ENCODE assay signal across 9 mouse cellular contexts in genomic region chr2:147789268-147789667, GRCm38 (mm10).
DNase-seq lines count a peak whose midpoint lies in the region; ATAC-seq lines count a peak whose summit lies in the region.
"Had no signal": no experiment of that assay in that cellular context is flagged by ENCODE, and none has a peak within 500 bp of the region (broad histone marks: within the 10 kb centered on the region; RNA-seq: fewer than 3 reads in every experiment).

No protein-coding gene starts in this region.

- no peaks in the 10 kb centered on the region for H3K9me3 ChIP-seq in forebrain, embryonic 14.5 days (replicated peaks; ENCODE audit: control insufficient read depth, low read length)
- H3K9me3 ChIP-seq: hindbrain, embryonic 15.5 days had no signal

- H3K4me1 ChIP-seq in forebrain, embryonic 14.5 days (ENCODE audit: control insufficient read depth, insufficient read depth, low read length), result no peaks in the 10 kb centered on the region
- H3K4me1 ChIP-seq: hindbrain, embryonic 15.5 days had no signal

- peak; percentile 2 for DNase-seq in CD4-positive, CD25-positive, alpha-beta regulatory T cell, adult 2 months (ENCODE audit: low read depth, low spot score)
- DNase-seq in ovary, postnatal 10 days (ENCODE audit: low spot score), result peak; percentile 4
- no peak for DNase-seq in ovary, adult 18-20 months (ENCODE audit: low spot score)
- DNase-seq in forebrain, embryonic 14.5 days (ENCODE audit: low spot score), result peak; percentile 81
- DNase-seq in layer of hippocampus, adult 9-10 months (ENCODE audit: low spot score), result peak; percentile 27
- DNase-seq in lung, postnatal 14 days, result peak; percentile 61
- peak; percentile 32 for DNase-seq in telencephalon, adult 2 months (ENCODE audit: low read depth, low spot score)

- no peak overlapping the region for H3K27ac ChIP-seq in forebrain, embryonic 14.5 days (ENCODE audit: low read depth, low read length)
- H3K27ac ChIP-seq: hindbrain, embryonic 15.5 days had no signal

- H3K4me2 ChIP-seq in forebrain, embryonic 14.5 days (ENCODE audit: low read length), result no peak overlapping the region
- H3K4me2 ChIP-seq: hindbrain, embryonic 15.5 days had no signal

- no peaks in the 10 kb centered on the region for H3K27me3 ChIP-seq in forebrain, embryonic 14.5 days (replicated peaks; ENCODE audit: control insufficient read depth, insufficient read depth, low read length)

- 12% methylated on average over 3 of the region's 3 CpGs for WGBS in forebrain, embryonic 14.5 days

- ATAC-seq in CD4-positive, CD25-positive, alpha-beta regulatory T cell, adult 4 months, result no peak
- peak; percentile 42; the same call in 1 of the 2 replicates for ATAC-seq in forebrain, embryonic 14.5 days

- H3K36me3 ChIP-seq in forebrain, embryonic 14.5 days (ENCODE audit: control insufficient read depth, insufficient read depth, low read length), result no peaks in the 10 kb centered on the region
- H3K36me3 ChIP-seq: hindbrain, embryonic 15.5 days had no signal

- no peak overlapping the region for H3K4me3 ChIP-seq in forebrain, embryonic 14.5 days (ENCODE audit: low read depth, low read length)
- H3K4me3 ChIP-seq: hindbrain, embryonic 15.5 days had no signal

- H3K9ac ChIP-seq in forebrain, embryonic 14.5 days (ENCODE audit: low read length), result no peak overlapping the region
- H3K9ac ChIP-seq: hindbrain, embryonic 15.5 days had no signal
